Mouse (Mus musculus) embryonic facial prominence, embryonic 13.5 days (tissue): Measurements from ENCODE around the gene Agpat2. TPM values are rescaled to one million over a fixed set of nuclear protein-coding genes. Genes with fewer than 3 reads are reported as not detected.

Source experiments
- ATAC-seq: fragments of 200-750 bp; cut with Nextera tagmentation; 2 replicates; pipeline ENCODE4 v1.8.0; 2017; ENCODE audit warnings: low read depth; ENCODE audit not compliant: insufficient number of reproducible peaks, insufficient read depth, low FRiP score, low TSS enrichment
- H3K27ac ChIP-seq: fragments of 300-500 bp; sonication (generic); 2 replicates; pipeline ENCODE4 v1.5.1; 2015; ENCODE audit warnings: moderate library complexity, mild to moderate bottlenecking, inconsistent platforms
- H3K27me3 ChIP-seq: fragments of 300-500 bp; sonication (generic); 2 replicates; pipeline ENCODE4 v1.6.1; 2015; ENCODE audit warnings: mild to moderate bottlenecking, inconsistent platforms
- H3K36me3 ChIP-seq: fragments of 300-500 bp; sonication (generic); 2 replicates; pipeline ENCODE4 v1.6.1; 2015; ENCODE audit warnings: mild to moderate bottlenecking, inconsistent platforms
- H3K4me1 ChIP-seq: fragments of 300-500 bp; sonication (generic); 2 replicates; pipeline ENCODE4 v1.6.1; 2015; ENCODE audit warnings: inconsistent platforms
- H3K4me2 ChIP-seq: fragments of 300-500 bp; sonication (generic); 2 replicates; pipeline ENCODE4 v1.6.1; 2015; ENCODE audit warnings: moderate library complexity, mild to moderate bottlenecking, inconsistent platforms
- H3K4me3 ChIP-seq: fragments of 300-500 bp; sonication (generic); 2 replicates; pipeline ENCODE4 v1.5.1; 2015; ENCODE audit warnings: mild to moderate bottlenecking, inconsistent platforms
- H3K9ac ChIP-seq: fragments of 300-500 bp; sonication (generic); 2 replicates; pipeline ENCODE4 v1.6.1; 2015; ENCODE audit warnings: mild to moderate bottlenecking, inconsistent platforms
- H3K9me3 ChIP-seq: fragments of 300-500 bp; sonication (generic); 2 replicates; pipeline ENCODE4 v1.6.1; 2016; ENCODE audit warnings: inconsistent platforms
- WGBS: fragments of 180-500 bp; shearing (Covaris S2); methylation state at CpG from one replicate; pipeline ENCODE4 v1.1.7; 2015; ENCODE audit warnings: mixed read lengths; 5-methylcytosine and 5-hydroxymethylcytosine counted together
- polyA plus RNA-seq: library from polyadenylated mRNA; unstranded; fragments of >200 nt; fragmentation: Nextera tagmentation; extraction: Ambion mirVana; gene quantifications from 2 replicates; pipeline ENCODE4 v1.2.1, GENCODE M21; 2015

The Agpat2 gene
- polyA plus RNA-seq, 1 experiment from 2014 or later: 25.2 TPM

- Histone ChIP-seq H3K36me3 (peaks cover 60% of the 10 kb centered on the region), H3K4me3 (no peak overlapping the region), H3K4me2 (no peak overlapping the region), H3K9me3 (no peaks in the 10 kb centered on the region), H3K4me1 (peaks cover 29% of the 10 kb centered on the region), H3K9ac (peak overlapping the region; percentile 4; the same call in 1 of the 2 replicates), H3K27ac (no peak overlapping the region), H3K27me3 (no peaks in the 10 kb centered on the region)
- WGBS: 70% methylated on average over 21 of the region's 21 CpGs
- no peak for ATAC-seq
Measured at GRCm38 (mm10) chr2:26635489-26636324, 31.5 kb upstream of the Agpat2 start.

DNA sequence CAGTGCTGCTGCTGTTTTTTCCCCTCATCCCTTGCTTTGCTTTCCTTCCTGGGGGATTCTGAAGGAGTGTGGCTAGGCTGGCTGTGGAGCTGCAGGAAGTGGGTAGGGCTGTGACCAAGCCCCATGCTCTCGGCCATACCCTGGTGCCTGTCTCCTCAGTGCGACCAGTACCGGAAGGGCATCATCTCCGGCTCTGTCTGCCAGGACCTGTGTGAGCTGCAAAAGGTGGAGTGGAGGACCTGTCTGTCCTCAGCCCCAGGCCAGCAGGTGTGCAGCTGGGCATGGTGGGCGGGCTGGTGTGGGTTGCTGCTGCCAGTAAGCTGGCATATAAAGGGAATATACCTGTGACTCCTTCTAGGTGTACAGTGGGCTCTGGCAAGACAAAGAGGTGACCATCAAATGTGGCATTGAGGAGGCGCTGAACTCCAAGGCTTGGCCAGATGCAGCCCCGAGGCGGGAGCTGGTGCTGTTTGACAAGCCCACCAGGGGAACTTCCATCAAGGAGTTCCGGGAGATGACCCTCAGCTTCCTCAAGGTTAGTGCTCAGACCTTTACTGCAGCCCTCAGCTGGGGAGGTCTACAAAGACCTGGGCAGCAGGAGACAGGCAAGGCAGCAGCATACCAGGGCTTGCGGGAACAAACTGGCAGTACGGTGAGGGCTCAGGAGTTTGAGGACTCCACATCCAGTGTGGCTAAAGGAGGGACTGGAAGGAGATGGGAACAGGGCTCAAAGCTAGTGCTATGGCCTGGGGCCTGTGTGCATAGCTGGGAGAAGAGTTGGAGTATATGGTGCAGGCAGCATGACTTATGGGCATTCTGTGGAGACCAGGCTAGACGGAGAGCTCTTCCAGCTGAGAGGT lies 30.6 kb upstream of the Agpat2 start:
- no peaks in the 10 kb centered on the region for H3K27me3 ChIP-seq
- H3K9me3 ChIP-seq: no peaks in the 10 kb centered on the region
- 0 out of 2 replicates have a peak overlapping the region, but pooled peaks have one; percentile 16 for H3K27ac ChIP-seq
- H3K36me3 ChIP-seq: peaks cover 60% of the 10 kb centered on the region
- peaks cover 28% of the 10 kb centered on the region for H3K4me1 ChIP-seq
- 0 out of 2 replicates have a peak overlapping the region, but pooled peaks have one; percentile 11 for H3K9ac ChIP-seq
- 58% methylated on average over 12 of the region's 12 CpGs for WGBS
- no peak overlapping the region for H3K4me3 ChIP-seq
- ATAC-seq: no peak
- no peak overlapping the region for H3K4me2 ChIP-seq

- Histone ChIP-seq H3K27me3 (no peaks in the 10 kb centered on the region), H3K27ac (0 out of 2 replicates have a peak overlapping the region, but pooled peaks have one; percentile 16), H3K4me2 (no peak overlapping the region), H3K4me3 (no peak overlapping the region), H3K9ac (0 out of 2 replicates have a peak overlapping the region, but pooled peaks have one; percentile 11), H3K9me3 (no peaks in the 10 kb centered on the region), H3K4me1 (peaks cover 33% of the 10 kb centered on the region), H3K36me3 (peaks cover 60% of the 10 kb centered on the region)
- WGBS: 75% methylated on average over 4 of the region's 4 CpGs
- 0 out of 2 replicates have a peak, but pooled peaks have one; percentile 5 for ATAC-seq
Measured at GRCm38 (mm10) chr2:26633953-26634530, 29.8 kb upstream of the Agpat2 start.

DNA sequence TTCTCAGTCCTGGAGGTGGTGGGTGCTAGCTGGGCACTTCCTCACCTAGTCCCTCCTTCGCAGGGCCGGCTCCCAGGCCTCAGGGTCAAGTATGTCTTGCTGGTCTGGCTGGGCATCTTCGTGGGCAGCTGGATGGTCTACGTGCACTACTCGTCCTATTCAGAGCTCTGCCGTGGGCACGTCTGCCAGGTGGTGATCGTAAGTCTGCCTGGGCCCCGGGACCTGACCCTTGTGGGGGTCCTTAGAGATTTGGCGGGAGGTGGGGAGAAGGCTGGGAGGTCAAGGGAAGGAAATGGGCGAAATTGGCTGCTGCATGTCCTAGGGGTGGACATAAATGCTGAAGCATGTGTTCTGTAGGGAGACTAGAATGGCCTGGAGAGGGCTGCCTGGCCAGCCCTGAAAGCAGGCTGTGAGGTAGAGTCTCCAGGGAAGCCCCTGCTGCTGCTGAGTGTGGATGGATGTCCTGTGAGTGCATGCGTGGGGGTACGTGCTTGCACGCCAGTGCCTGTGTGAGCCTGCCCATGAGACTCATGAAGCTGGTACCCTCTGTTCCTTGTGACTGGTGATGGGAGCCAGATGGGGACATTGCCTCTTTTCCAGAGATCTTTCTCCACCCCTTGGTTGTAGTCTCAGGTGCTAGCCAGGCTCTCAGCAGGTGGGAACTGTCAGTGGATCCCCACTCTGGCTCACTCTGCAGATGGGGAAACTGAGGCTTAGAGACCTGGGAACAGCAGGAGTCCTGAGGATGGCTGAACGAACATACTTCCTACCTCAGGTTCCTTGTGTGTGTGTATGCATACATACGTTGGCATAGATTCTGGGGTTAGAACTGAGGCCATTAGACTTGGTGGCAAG lies 28.6 kb upstream of the Agpat2 start:
- Histone ChIP-seq H3K36me3 (peaks cover 47% of the 10 kb centered on the region), H3K9me3 (no peaks in the 10 kb centered on the region), H3K9ac (peak overlapping the region; percentile 41), H3K27me3 (no peaks in the 10 kb centered on the region), H3K4me3 (no peak overlapping the region), H3K27ac (0 out of 2 replicates have a peak overlapping the region, but pooled peaks have one; percentile 16), H3K4me2 (no peak overlapping the region), H3K4me1 (peaks cover 26% of the 10 kb centered on the region)
- no peak for ATAC-seq
- WGBS: 80% methylated on average over 16 of the region's 16 CpGs

DNA sequence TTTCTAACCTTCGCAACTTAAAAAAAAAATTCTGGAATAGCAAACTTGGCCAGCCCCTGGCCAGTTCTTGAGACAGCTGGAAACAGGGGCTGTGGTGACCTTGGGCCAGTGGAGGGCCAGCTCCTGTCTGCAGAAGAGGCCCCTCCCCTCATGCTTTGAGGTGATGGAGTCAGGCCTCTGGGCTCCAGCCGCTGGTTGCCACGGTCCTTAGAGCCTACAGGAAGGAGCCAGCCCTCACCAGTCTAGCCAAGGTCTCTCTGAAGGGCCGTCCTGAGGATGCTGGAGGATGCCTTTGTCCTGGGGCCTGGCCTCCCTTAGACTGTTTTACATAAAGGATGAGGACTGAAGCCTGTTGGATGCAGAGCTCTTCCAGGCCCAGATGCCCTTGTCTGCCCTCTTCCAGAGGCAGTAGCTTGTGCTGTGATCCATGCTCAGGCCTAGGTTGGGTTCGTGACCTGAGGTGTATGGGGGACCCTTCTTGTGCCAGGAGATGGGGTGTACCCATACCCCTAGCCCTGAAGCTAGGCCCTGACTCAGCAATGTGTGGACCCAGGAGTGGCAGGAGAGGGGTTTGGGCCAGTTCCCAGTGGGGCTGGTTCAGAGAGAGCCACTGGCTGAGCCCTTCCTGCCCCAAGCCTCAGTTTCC lies 24.7 kb upstream of the Agpat2 start:
- H3K9ac ChIP-seq: peak overlapping the region; percentile 96
- peak overlapping the region; percentile 88 for H3K4me2 ChIP-seq
- H3K9me3 ChIP-seq: no peaks in the 10 kb centered on the region
- H3K4me1 ChIP-seq: peaks cover 26% of the 10 kb centered on the region
- 0 out of 2 replicates have a peak, but pooled peaks cover 8% of the 10 kb centered on the region for H3K36me3 ChIP-seq
- ATAC-seq: 0 out of 2 replicates have a peak, but pooled peaks have one; percentile 17
- peak overlapping the region; percentile 84 for H3K4me3 ChIP-seq
- H3K27ac ChIP-seq: peak overlapping the region; percentile 77
- WGBS: 19% methylated on average over 5 of the region's 5 CpGs
- H3K27me3 ChIP-seq: no peaks in the 10 kb centered on the region

- Histone ChIP-seq H3K9me3 (no peaks in the 10 kb centered on the region), H3K4me2 (peak within 1 kb of the TSS; percentile 88), H3K27me3 (no peaks in the 10 kb centered on the region), H3K4me3 (peak within 1 kb of the TSS; percentile 84), H3K4me1 (peaks cover 26% of the 10 kb centered on the region), H3K27ac (peak within 1 kb of the TSS; percentile 77), H3K9ac (peak within 1 kb of the TSS; percentile 96), H3K36me3 (0 out of 2 replicates have a peak, but pooled peaks cover 8% of the 10 kb centered on the region)
- WGBS: 1% methylated on average over 61 of the region's 70 CpGs
- peak; percentile 37 for ATAC-seq
Measured at GRCm38 (mm10) chr2:26627921-26628739, 23.9 kb upstream of the Agpat2 start, which contains the start of gene Fam69b. Gene Fam69b (plus strand): TSS chr2:26628457.

DNA sequence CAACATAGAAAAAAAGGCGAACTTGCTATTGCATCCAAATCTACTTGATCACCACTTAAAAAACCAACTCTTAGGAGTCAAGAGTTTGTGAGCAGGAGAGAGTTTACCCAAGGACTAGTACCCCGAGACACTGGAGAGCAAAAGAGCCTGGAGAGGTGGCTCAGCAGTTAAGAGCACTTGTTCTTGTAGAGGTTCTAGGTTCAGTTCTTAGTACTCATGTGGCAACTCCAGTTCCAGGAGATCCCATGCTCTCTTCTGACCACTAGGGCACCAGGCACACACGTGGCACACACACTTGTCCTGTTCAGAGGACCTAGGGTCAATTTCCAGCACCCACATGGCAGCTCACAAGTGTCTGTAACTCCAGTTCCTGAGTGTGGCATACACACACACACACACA lies 21.9 kb upstream of the Agpat2 start:
- H3K4me1 ChIP-seq: peaks cover 20% of the 10 kb centered on the region
- H3K27me3 ChIP-seq: no peaks in the 10 kb centered on the region
- 66% methylated on average over 3 of the region's 3 CpGs for WGBS
- no peak overlapping the region for H3K4me3 ChIP-seq
- no peak overlapping the region for H3K27ac ChIP-seq
- no peaks in the 10 kb centered on the region for H3K9me3 ChIP-seq
- no peak overlapping the region for H3K9ac ChIP-seq
- no peak overlapping the region for H3K4me2 ChIP-seq
- no peak for ATAC-seq
- 0 out of 2 replicates have a peak, but pooled peaks cover 3% of the 10 kb centered on the region for H3K36me3 ChIP-seq

DNA sequence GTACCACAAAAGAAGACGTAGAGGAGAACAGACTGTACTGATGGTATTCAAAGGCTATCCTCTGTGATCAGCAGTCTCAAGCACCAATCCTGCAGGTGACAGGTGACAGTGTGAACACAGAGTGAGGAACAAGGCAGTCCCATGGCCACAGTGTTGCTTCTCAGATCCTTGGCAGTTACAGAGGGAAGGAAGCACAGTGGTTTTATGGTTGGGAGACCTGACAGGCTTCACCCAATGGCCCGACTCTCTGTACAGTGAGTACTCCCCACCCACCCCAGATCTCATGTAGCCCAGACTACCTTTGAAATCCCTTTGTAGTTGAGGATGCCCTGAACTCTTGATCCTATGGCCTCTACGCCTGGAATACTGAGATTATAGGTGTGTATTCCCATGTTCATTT lies 21.2 kb upstream of the Agpat2 start:
- WGBS: 79% methylated on average over 3 of the region's 3 CpGs
- Histone ChIP-seq H3K9me3 (no peaks in the 10 kb centered on the region), H3K4me3 (no peak overlapping the region), H3K4me1 (peaks cover 20% of the 10 kb centered on the region), H3K4me2 (no peak overlapping the region), H3K27ac (no peak overlapping the region), H3K36me3 (no peaks in the 10 kb centered on the region), H3K27me3 (no peaks in the 10 kb centered on the region), H3K9ac (no peak overlapping the region)
- ATAC-seq: no peak

DNA sequence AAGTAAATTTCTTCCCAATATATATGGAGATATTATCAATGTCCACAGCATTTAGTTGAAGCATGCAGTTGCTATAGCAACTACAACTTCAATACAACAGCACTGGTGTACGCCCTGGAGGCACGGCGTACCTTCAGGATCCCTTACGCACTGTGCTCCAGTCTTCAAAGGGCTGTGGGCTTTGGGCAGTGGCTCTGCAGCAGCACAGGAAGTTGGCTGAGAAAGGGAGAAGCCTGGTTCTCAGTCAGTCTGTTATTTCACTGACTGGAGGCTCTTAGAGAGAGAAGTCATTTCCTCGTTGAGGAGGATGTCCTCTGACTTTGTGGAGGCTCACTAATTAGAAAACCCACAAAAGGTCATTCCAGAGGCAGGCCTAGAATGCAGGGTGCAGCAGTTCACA lies 18.8 kb upstream of the Agpat2 start:
- Histone ChIP-seq H3K4me3 (no peak overlapping the region), H3K36me3 (no peaks in the 10 kb centered on the region), H3K9me3 (no peaks in the 10 kb centered on the region), H3K27ac (no peak overlapping the region), H3K27me3 (no peaks in the 10 kb centered on the region), H3K4me2 (no peak overlapping the region), H3K9ac (no peak overlapping the region), H3K4me1 (peaks cover 4% of the 10 kb centered on the region; the same call in 1 of the 2 replicates)
- 43% methylated on average over 5 of the region's 5 CpGs for WGBS
- ATAC-seq: no peak
